Mouse (Mus musculus): Measurements from ENCODE around the gene Aldh4a1.
A peak's percentile ranks its signal among the peaks of the same experiment; 100 is the strongest.

GRCm38 (mm10) chr4:139636373-139636772 lies 13.7 kb downstream of the Aldh4a1 start:
- TF ChIP-seq CEBPB (IDR thresholded peaks at IDR 0.05; ENCODE audit: low read depth): no peak
- no peak for TF ChIP-seq MYOD1 (IDR thresholded peaks at IDR 0.05; ENCODE audit: control insufficient read depth, insufficient read length, low read depth)
- peak; percentile 54 for TF ChIP-seq CTCF (IDR thresholded peaks at IDR 0.05; ENCODE audit: control insufficient read depth, insufficient read depth, insufficient read length)
- TF ChIP-seq USF1 (IDR thresholded peaks at IDR 0.05; ENCODE audit: low read depth): no peak

All from C2C12 (cell line).